Mouse (Mus musculus) lung, postnatal 14 days (tissue): ENCODE measurements around the gene 1700020L24Rik.

Source experiments
- DNase-seq: peaks from one replicate; pipeline ENCODE4 v3.0.0; 2021

Gene 1700020L24Rik

DNA sequence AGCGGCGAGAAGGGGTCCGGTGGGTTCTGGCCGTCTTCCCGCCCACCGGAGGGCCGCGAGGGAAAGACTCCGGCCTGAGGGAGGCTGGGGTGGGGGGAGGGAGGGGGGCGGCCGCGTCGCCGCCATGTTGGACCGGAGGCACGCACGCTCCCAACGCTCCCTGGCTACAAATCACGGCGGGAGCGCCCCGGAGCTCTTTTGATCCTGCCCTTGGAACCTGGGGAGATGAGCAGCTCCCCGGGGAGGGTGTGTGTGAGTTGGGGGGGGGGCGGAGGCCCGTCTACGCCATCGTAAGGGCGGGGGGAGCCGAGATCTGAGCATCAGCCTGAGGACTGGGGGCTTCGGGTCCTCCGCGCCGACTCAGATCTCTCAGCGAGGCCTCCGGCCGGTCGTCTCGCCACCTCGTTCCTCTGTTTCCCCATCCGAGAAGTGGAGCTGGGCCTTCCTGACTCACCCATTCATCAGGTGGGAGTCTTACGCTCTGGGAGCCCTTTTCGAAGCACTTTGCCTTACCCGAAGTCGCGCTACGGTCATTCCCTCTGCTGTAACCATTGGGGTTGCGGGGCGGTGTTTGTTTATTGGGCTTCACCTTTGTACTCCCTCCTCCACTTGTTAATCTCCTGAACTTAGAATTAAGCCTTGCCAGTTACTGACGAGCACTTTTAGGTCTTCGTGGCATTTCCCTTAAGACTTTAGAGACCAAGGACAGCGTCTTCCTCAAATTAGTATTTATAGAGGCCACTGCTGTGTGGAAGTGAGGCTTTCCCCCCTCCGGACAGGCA, 35.9 kb downstream of the 1700020L24Rik start:
- no peak for DNase-seq
